Mouse (Mus musculus) testis, adult 2 months (tissue): Measurements from ENCODE around the gene Gm20662. TPM values are rescaled to one million over a fixed set of nuclear protein-coding genes. Genes with fewer than 3 reads are reported as not detected.
A peak's percentile ranks its signal among the peaks of the same experiment; 100 is the strongest.

Experiments
- H3K27ac ChIP-seq: fragments of 200-500 bp; 2 replicates; pipeline ENCODE4 v1.5.1; 2012; ENCODE audit warnings: low read depth, low read length; ENCODE audit not compliant: control insufficient read depth, insufficient read depth
- H3K27me3 ChIP-seq: fragments of 200-500 bp; 2 replicates; pipeline ENCODE4 v1.6.1; 2012; ENCODE audit warnings: mild to moderate bottlenecking, low read length, moderate library complexity; ENCODE audit not compliant: control insufficient read depth, insufficient read depth
- H3K36me3 ChIP-seq: fragments of 200-500 bp; 2 replicates; pipeline ENCODE4 v1.6.1; 2012; ENCODE audit warnings: mild to moderate bottlenecking, low read length; ENCODE audit not compliant: control insufficient read depth, insufficient read depth
- H3K4me1 ChIP-seq: fragments of 200-500 bp; 2 replicates; pipeline ENCODE4 v1.6.1; 2012; ENCODE audit warnings: low read length; ENCODE audit not compliant: control insufficient read depth, insufficient read depth
- H3K4me3 ChIP-seq: fragments of 200-500 bp; 2 replicates; pipeline ENCODE4 v1.5.1; 2012; ENCODE audit warnings: low read depth, mild to moderate bottlenecking, low read length, moderate library complexity, mixed read lengths; ENCODE audit not compliant: control insufficient read depth
- CTCF ChIP-seq: fragments of 200-500 bp; IDR thresholded peaks from 2 replicates; pipeline ENCODE4 v1.5.1; 2012; ENCODE audit warnings: low read depth, mild to moderate bottlenecking, inconsistent platforms, low read length, moderate library complexity; ENCODE audit not compliant: control insufficient read depth, insufficient read depth, insufficient replicate concordance
- POLR2A ChIP-seq: fragments of 200-500 bp; IDR thresholded peaks from 2 replicates; pipeline ENCODE4 v1.6.1; 2012; ENCODE audit warnings: low read depth, mild to moderate bottlenecking, inconsistent platforms, low read length, moderate library complexity; ENCODE audit not compliant: control insufficient read depth
- polyA plus RNA-seq: library from polyadenylated mRNA; depleted of rRNA; stranded (reverse); fragments of >200 nt; gene quantifications from 2 replicates; pipeline ENCODE4 v1.2.3, GENCODE M21; 2012

The Gm20662 gene
- polyA plus RNA-seq, 1 experiment: 282 TPM

GRCm38 (mm10) chr9:108046582-108046981 lies 50.4 kb downstream of the Gm20662 start:
- no peak for TF ChIP-seq POLR2A
- TF ChIP-seq CTCF: no peak
- Histone ChIP-seq H3K36me3 (no peaks in the 10 kb centered on the region; the same call in 1 of the 2 replicates), H3K27me3 (no peaks in the 10 kb centered on the region), H3K4me1 (peaks cover 4% of the 10 kb centered on the region), H3K4me3 (no peak overlapping the region), H3K27ac (no peak overlapping the region)

GRCm38 (mm10) chr9:108047601-108048565 lies 51.7 kb downstream of the Gm20662 start:
- H3K36me3 ChIP-seq: no peaks in the 10 kb centered on the region; the same call in 1 of the 2 replicates
- TF ChIP-seq POLR2A: no peak
- TF ChIP-seq CTCF: no peak

GRCm38 (mm10) chr9:108048566-108048955 lies 52.4 kb downstream of the Gm20662 start:
- H3K27me3 ChIP-seq: no peaks in the 10 kb centered on the region
- H3K27ac ChIP-seq: 0 out of 2 replicates have a peak overlapping the region, but pooled peaks have one; percentile 56
- no peaks in the 10 kb centered on the region; the same call in 1 of the 2 replicates for H3K36me3 ChIP-seq
- no peak for TF ChIP-seq CTCF
- no peak for TF ChIP-seq POLR2A
- H3K4me1 ChIP-seq: peaks cover 6% of the 10 kb centered on the region
- H3K4me3 ChIP-seq: peak overlapping the region; percentile 80

More at GRCm38 (mm10) chr9:108047601-108048565, 51.7 kb downstream of the Gm20662 start:
- H3K27me3 ChIP-seq: no peaks in the 10 kb centered on the region
- peak overlapping the region; percentile 80 for H3K4me3 ChIP-seq
- H3K4me1 ChIP-seq: peaks cover 4% of the 10 kb centered on the region
- H3K27ac ChIP-seq: no peak overlapping the region

- Histone ChIP-seq H3K36me3 (no peaks in the 10 kb centered on the region; the same call in 1 of the 2 replicates), H3K4me1 (peaks cover 6% of the 10 kb centered on the region), H3K27ac (peak within 1 kb of the TSS; percentile 97), H3K27me3 (no peaks in the 10 kb centered on the region), H3K4me3 (peak within 1 kb of the TSS; percentile 99)
- TF ChIP-seq CTCF: no peak
- peak; percentile 66 for TF ChIP-seq POLR2A
Observed at GRCm38 (mm10) chr9:108049016-108049455, 52.9 kb downstream of the Gm20662 start, which contains the start of gene Gmppb. TSS of gene Gmppb (plus strand) at chr9:108049242.

GRCm38 (mm10) chr9:108049561-108050251 lies 53.6 kb downstream of the Gm20662 start:
- peak overlapping the region; percentile 97 for H3K27ac ChIP-seq
- TF ChIP-seq POLR2A (no peak), CTCF (peak; percentile 2; the same call in 1 of the 2 replicates)
- peak overlapping the region; percentile 99 for H3K4me3 ChIP-seq
- no peaks in the 10 kb centered on the region for H3K27me3 ChIP-seq
- H3K36me3 ChIP-seq: no peaks in the 10 kb centered on the region; the same call in 1 of the 2 replicates
- peaks cover 6% of the 10 kb centered on the region for H3K4me1 ChIP-seq

- Histone ChIP-seq H3K4me1 (peaks cover 6% of the 10 kb centered on the region), H3K27ac (no peak overlapping the region), H3K36me3 (no peaks in the 10 kb centered on the region; the same call in 1 of the 2 replicates), H3K4me3 (peak overlapping the region; percentile 99), H3K27me3 (no peaks in the 10 kb centered on the region)
- TF ChIP-seq CTCF (no peak), POLR2A (no peak)
Observed at GRCm38 (mm10) chr9:108051184-108051930, 55.2 kb downstream of the Gm20662 start.

- Histone ChIP-seq H3K4me1 (peaks cover 6% of the 10 kb centered on the region), H3K27ac (no peak overlapping the region), H3K4me3 (no peak overlapping the region), H3K27me3 (no peaks in the 10 kb centered on the region), H3K36me3 (no peaks in the 10 kb centered on the region; the same call in 1 of the 2 replicates)
- no peak for TF ChIP-seq CTCF
Observed at GRCm38 (mm10) chr9:108051931-108052220, 55.7 kb downstream of the Gm20662 start.
